Mouse (Mus musculus) bone marrow, adult 2 months (tissue): ENCODE measurements around the gene Itga6. TPM values are rescaled to one million over a fixed set of nuclear protein-coding genes. Genes with fewer than 3 reads are reported as not detected.

Experiments used
- H3K27ac ChIP-seq: fragments of 200-500 bp; 2 replicates; pipeline ENCODE4 v1.5.1; 2012; ENCODE audit warnings: low read depth, mild to moderate bottlenecking, control low read depth, inconsistent platforms, low read length; ENCODE audit not compliant: control insufficient read depth, poor library complexity, insufficient read depth
- H3K4me1 ChIP-seq: fragments of 200-500 bp; 2 replicates; pipeline ENCODE4 v1.6.1; 2011; ENCODE audit warnings: low read length; ENCODE audit not compliant: control insufficient read depth, insufficient read depth
- H3K4me3 ChIP-seq: fragments of 200-500 bp; replicated peaks from 2 replicates; pipeline ENCODE3; 2011; ENCODE audit warnings: mild to moderate bottlenecking, low read depth, low read length, control low read depth; ENCODE audit not compliant: control insufficient read depth
- CTCF ChIP-seq: fragments of 200-500 bp; IDR thresholded peaks from 2 replicates; pipeline ENCODE4 v1.5.1; 2011; ENCODE audit warnings: low read length, control low read depth; ENCODE audit not compliant: control insufficient read depth, insufficient read depth
- POLR2A ChIP-seq: fragments of 200-500 bp; IDR thresholded peaks from 2 replicates; pipeline ENCODE4 v1.6.1; 2011; ENCODE audit warnings: low read depth, mild to moderate bottlenecking, control low read depth, low read length, borderline replicate concordance; ENCODE audit not compliant: control insufficient read depth
- WGBS: fragments of 180-500 bp; shearing (Covaris S2); methylation state at CpG from one replicate; pipeline ENCODE4 v1.1.7; 2018; 5-methylcytosine and 5-hydroxymethylcytosine counted together
- polyA plus RNA-seq: library from polyadenylated mRNA; stranded (reverse); fragments of >200 nt; gene quantifications from 2 replicates; pipeline ENCODE4 v1.2.4, GENCODE M21; 2011; ENCODE audit warnings: low replicate concordance; ENCODE audit not compliant: missing spikeins, insufficient read depth, insufficient read length

Itga6 gene
- polyA plus RNA-seq, 1 experiment, result 38.3 TPM

DNA sequence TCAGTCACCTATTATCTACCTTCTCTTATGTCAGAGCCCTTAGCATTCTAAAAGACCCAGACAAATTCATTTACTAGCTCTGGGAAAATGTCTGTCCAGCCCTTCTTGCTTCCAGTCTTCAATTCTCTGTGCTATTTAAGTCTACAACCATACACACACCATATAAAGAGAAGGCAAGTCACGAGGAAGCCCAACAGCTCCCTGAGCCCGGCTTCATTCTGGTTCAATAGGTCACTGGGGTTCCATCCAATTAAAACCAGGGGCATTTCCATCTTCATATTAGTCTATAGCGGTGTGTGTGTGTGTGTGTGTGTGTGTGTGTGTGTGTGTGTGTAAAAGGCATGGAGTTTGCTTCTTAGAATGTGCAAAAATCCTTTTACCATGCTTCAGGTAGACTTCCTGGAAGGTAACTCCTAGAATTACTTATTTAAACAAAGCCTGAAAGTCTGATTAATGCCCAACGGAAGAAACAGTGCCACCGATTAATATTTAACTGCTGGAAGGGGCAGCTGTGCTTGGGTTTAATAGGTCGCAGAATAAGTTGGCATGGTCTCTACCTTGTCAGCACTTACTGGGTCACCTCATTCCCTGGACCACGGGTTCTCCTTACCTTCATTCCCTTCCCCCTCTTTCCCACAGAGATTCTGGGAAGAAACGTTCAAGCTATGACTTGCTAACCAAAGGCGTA lies 6.1 kb upstream of the Itga6 start:
- no peak overlapping the region for H3K27ac ChIP-seq
- TF ChIP-seq CTCF (no peak), POLR2A (no peak)
- H3K4me3 ChIP-seq, result no peak overlapping the region
- peaks cover 3% of the 10 kb centered on the region for H3K4me1 ChIP-seq
- 81% methylated on average over 9 of the region's 9 CpGs for WGBS

DNA sequence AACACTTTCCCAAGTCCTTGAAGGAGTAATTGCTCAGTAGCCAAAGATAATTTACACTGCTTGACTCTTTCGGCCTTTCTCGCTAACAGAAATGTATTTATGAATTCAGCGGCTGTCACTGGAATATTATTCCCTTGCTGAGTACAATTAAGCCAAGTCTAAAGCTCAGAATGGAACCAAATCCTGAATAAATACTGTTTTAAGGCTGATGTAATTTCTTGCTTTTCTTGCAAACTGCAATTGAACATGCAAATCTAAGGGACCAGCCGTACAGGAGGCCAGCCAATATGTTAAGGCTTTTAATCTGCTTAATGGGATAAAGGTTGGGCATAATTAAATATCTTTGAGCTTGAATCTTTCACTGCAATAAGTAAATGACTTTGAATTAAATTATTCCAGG lies 2.9 kb upstream of the Itga6 start:
- WGBS, result 87% methylated on average over 4 of the region's 4 CpGs
- peaks cover 5% of the 10 kb centered on the region for H3K4me1 ChIP-seq
- no peak overlapping the region for H3K27ac ChIP-seq
- no peak overlapping the region for H3K4me3 ChIP-seq
- no peak for TF ChIP-seq CTCF
- no peak for TF ChIP-seq POLR2A

DNA sequence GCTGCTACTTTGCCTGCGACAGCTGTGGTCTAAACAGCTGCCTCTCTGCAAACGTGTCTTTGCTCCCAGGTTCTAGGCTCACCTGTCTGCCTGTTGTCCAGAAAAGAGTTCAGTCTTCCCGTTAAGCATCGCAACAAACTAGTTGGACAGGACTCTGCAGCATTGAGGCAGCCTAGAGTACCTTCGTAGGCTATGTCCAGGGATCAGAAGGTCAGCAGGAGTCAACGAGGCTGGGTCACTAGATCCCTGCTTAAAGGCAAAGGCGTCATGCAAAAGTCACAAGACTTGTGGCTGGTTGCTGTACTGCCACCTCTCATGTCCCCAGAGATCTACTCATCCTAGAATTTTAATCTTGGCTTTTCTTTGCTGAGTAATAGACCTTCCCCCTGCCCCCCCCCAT lies 2.0 kb upstream of the Itga6 start:
- Histone ChIP-seq H3K27ac (no peak overlapping the region), H3K4me1 (peaks cover 5% of the 10 kb centered on the region), H3K4me3 (no peak overlapping the region)
- 81% methylated on average over 7 of the region's 7 CpGs for WGBS
- no peak for TF ChIP-seq CTCF
- no peak for TF ChIP-seq POLR2A

DNA sequence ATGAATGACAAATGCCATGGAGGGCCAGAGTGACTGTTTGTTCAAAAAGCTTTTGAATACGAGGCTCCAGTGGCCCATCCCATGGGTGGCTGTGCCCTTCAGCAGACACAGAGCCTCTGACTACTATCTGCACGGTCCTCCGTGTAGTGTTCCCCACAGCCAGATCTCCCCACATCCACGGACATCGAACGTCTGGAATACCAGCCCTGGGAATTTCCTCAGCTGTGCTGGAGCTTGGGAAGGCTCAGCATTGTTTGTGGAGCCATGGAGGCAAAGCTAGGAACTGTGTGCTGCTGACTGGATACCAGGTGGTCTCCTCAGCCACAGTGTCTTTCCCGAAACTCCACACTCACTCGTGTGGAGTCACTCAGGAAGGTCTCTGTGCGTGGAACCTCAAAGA lies 1.1 kb upstream of the Itga6 start:
- 51% methylated on average over 9 of the region's 9 CpGs for WGBS
- H3K4me3 ChIP-seq, result no peak overlapping the region
- TF ChIP-seq CTCF (no peak), POLR2A (no peak)
- H3K27ac ChIP-seq, result no peak overlapping the region
- peaks cover 5% of the 10 kb centered on the region for H3K4me1 ChIP-seq

DNA sequence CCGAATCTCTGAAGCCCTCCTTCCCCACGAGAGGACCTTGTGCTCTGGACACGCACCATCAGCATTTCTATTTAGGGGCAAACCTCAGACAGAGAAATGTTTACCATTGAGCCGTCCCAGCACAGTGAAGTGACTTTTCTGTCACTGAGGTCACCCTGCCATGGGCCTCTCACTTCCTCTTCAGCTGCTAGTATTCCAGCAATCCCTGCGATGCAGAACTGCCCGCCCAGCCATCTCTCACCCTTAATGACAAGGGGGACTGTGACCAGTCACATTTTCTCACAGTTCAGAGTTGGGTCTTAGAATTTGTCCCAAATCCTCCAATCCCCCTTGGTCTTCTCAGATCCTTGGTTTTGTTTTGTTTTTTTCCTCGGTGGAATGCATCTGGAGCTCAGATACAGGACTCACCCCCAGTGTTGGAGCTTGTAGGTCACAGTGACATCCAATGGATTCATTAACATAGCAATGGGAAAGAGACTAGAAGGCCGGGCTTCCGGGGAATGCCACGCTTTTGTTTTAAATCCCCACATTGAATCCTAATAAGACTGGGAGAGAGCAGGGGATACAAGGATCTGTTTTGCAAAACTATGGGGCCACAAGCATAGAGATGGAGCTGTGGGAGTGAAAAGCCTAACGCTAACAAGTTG lies 432 bp upstream of the Itga6 start:
- TF ChIP-seq CTCF, result no peak
- no peak for TF ChIP-seq POLR2A
- H3K4me1 ChIP-seq, result peaks cover 5% of the 10 kb centered on the region
- no peak overlapping the region for H3K27ac ChIP-seq
- H3K4me3 ChIP-seq, result no peak overlapping the region
- 30% methylated on average over 11 of the region's 11 CpGs for WGBS

DNA sequence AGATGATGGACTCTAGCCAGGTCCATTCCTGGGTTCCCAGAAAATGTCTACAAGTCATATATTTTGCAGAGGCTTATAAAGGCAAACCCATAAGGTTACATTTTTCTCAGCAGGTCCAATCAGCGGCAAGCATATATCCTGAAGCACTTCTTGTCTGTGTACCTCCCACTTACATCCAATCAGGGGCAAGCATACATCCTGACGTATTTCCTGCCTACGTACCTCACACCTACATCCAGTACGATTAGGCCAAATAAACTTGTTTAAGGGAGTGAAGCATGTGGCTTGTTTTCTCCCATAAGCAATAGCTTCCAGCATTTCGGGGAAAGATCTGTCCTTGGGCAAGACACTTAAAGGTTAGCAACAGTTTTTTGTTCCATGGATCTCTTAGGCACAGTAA lies 3.0 kb downstream of the Itga6 start:
- TF ChIP-seq POLR2A (no peak), CTCF (no peak)
- WGBS, result 77% methylated on average over 5 of the region's 5 CpGs
- Histone ChIP-seq H3K27ac (no peak overlapping the region), H3K4me1 (peaks cover 11% of the 10 kb centered on the region), H3K4me3 (no peak overlapping the region)

DNA sequence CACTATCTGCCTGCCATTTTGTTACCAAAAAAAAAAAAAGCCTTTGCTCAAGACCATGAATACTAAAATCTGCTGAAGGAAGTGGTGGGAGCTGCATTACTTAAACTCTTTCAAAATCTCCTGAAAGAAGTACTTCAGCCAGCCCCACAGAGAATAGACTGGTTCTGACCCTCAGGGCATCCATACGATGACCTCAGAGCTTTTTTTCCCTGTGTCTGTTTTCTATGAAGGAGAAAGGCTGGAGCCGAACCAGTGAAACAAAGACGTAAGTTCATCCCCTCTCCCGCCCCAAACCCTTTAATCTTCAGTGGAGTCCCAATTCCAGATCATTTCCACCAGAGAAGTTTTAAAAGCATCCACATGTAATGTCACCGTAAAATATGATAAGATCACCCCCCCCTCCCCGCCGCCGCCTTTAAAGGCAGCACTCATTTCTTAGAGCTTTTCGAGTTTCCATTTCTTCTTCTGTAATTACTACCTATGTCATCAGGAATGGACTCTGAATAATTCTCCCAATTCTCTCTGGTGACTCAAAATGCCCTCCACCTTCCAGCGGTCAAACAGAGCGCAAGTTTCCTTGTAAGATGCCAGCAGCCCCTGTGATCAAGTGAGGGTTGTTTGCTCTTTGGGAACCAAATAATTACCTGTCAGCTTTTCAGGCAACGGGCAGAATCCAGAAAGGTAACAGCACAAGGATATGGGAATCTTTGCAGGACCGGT lies 4.1 kb downstream of the Itga6 start:
- H3K4me1 ChIP-seq, result peaks cover 8% of the 10 kb centered on the region
- WGBS, result 75% methylated on average over 13 of the region's 13 CpGs
- H3K27ac ChIP-seq, result no peak overlapping the region
- H3K4me3 ChIP-seq, result no peak overlapping the region
- TF ChIP-seq POLR2A (no peak), CTCF (no peak)

DNA sequence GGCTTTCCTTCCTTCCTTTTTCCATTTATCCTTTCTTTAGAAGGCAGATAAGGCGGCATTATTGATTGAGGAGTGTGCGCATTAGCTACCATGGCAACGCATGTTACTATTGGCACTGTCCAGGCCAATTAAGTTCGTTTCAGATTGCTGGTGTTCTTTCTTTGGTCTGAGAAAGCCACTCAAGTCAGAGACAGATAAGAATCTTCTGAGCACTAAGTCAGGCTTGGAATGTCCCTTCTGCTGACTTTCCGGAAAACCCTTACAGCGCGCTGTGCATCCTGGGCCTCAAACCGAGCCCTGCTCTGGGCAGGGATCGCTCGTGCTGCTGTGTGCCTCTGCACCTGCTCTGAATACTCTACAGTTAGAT lies 4.7 kb downstream of the Itga6 start:
- TF ChIP-seq CTCF (no peak), POLR2A (no peak)
- H3K27ac ChIP-seq, result no peak overlapping the region
- peaks cover 7% of the 10 kb centered on the region for H3K4me1 ChIP-seq
- no peak overlapping the region for H3K4me3 ChIP-seq
- 83% methylated on average over 10 of the region's 10 CpGs for WGBS
